Mouse (Mus musculus) adrenal gland, postnatal 4 days (tissue): Measurements from ENCODE around the gene Cd72. TPM values are rescaled to one million over a fixed set of nuclear protein-coding genes. Genes with fewer than 3 reads are reported as not detected.

Source experiments
- DNase-seq, 2 experiments: peaks; one replicate each; pipeline ENCODE4 v3.0.0; 2021 to 2022; ENCODE audit warnings: low spot score in 2 of 2, mixed read lengths in 2 of 2
- total RNA-seq, 2 experiments: library from RNA; stranded (reverse); gene quantifications; 2 replicates each; pipeline ENCODE4 v1.2.3; 2021

Cd72 gene
- total RNA-seq, 2 experiments from 2014 or later, result 0.95 to 2.1 TPM

GRCm38 (mm10) chr4:43478906-43479832, 24.7 kb upstream of the Cd72 start:
- peak in 1 of 2 experiments; percentile 46 for DNase-seq

- no peak for DNase-seq
Observed at GRCm38 (mm10) chr4:43478534-43478858, 24.1 kb upstream of the Cd72 start.

GRCm38 (mm10) chr4:43477857-43478533, 23.6 kb upstream of the Cd72 start:
- peak in 1 of 2 experiments; percentile 77 for DNase-seq

DNA sequence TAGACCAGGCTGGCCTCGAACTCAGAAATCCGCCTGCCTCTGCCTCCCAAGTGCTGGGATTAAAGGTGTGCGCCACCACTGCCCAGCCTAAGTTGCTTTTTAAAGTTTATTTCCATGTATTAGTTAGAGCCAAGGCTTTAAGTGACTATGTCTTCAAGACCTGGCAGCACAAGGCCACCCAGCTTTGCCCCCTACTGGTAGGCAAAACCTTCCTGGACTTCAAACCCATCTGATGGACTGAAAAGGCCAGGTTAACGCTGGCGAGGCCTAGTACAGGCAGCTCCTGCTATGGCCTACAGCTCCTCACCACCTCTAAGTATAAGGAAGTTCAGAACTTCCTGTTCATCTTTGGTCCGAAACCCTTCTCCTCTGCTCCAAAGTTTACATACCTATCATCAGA, 22.2 kb upstream of the Cd72 start:
- DNase-seq, result no peak

DNA sequence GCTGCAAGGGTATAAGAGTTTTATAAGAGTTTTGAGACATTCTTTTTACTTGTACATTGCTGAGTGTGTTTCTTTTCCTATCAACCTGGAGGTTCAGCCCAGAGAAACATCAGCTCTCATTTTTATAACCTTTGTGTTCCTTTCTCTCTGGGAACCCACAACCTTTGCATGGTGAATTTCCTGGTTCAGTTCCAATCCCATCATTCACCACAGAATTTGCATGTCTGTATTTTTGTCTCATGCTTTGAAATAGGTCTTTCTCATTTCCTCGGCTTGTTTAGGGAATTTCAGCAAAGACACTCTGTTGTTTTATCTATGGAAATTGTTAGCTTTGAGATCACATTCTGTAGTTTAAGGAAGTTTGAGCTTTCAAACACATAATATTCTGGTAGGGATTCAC, 19.2 kb upstream of the Cd72 start:
- DNase-seq, result no peak

GRCm38 (mm10) chr4:43470301-43470700, 15.9 kb upstream of the Cd72 start:
- DNase-seq, result no peak

GRCm38 (mm10) chr4:43466872-43467271, 12.4 kb upstream of the Cd72 start:
- no peak for DNase-seq

GRCm38 (mm10) chr4:43465935-43466334, 11.5 kb upstream of the Cd72 start:
- no peak for DNase-seq

DNA sequence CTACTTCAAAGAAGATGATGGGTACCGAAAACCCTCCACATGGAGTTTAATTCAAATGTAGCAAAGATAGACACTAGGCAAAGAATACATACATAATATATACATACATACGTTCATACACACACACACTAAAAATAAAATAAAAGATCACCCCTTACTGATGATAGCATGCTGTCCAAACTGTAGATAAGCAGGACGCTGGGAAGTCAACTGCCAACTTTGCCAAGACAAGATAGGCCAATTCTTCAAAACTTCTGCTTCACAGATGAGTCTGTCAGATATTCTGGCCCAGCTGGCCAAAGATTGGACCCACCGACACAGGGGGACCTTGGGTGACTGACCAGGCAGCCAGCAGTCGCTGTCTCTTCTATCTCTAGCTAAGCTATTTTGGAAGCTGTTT, 8.7 kb upstream of the Cd72 start:
- DNase-seq, result no peak

DNA sequence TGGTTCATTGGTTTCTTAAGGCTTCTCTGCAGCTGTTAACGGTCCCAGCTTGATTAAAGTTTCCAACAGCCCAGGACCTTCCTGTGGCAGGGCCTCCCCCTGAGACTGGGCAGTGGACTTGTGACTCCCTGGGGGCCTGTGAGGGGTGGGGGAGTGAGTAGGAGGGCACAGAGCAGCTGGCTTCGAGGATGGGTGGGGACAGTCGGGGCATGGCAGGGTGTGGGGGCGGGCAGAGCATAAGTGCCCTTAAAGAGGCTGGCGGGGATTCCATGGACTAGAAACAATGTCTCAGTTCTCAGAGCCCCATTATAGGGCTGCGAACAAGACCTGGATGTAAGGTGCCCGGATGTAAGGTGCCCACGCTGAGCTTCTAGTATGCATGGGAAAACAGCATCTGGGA, 2.7 kb upstream of the Cd72 start:
- DNase-seq, result no peak

- no peak for DNase-seq
Observed at GRCm38 (mm10) chr4:43456470-43456869, 2.0 kb upstream of the Cd72 start.

- no peak for DNase-seq
Observed at GRCm38 (mm10) chr4:43453413-43453812, 1.0 kb downstream of the Cd72 start.

DNA sequence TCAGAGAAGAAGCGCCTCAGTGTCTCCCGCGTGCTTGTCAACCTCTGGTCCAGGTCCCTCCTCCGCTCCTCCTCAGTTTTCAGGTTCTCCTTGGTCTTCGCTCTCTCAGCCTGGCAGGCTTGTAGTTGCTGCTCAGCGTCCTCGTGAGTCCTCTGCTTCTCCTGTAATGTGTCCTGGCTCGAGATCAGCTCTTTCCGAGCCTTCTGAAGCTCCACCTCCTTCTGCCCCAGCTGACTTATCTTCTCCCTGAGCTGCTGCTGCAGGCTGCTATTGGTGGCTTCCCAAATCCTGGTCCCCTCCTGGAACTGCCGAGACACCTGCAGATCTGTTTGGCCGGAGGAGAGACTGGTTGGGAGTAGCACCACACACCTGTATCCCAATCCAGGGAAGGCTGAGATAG, 2.1 kb downstream of the Cd72 start:
- no peak for DNase-seq

- DNase-seq, result no peak
Observed at GRCm38 (mm10) chr4:43448554-43448953, 5.9 kb downstream of the Cd72 start.

DNA sequence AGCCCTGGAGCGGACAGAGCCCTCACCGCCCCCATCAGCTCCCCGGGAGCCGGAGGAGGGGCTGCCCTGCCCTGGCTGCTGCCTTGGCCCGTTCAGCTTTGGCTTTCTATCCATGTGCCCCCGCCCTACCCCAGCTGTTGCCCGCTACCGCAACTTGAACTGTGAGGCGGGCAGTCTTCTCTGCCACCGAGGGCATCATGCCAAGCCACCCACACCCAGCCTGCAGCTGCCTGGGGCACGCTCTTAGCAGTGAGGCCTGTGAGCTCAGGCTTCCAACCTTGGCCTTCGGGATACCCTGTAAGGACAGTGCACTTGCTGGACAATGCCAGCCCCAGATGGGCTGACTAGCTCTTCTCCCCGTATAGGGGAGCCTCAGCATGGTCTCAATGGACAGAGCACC, 7.2 kb downstream of the Cd72 start:
- no peak for DNase-seq

DNA sequence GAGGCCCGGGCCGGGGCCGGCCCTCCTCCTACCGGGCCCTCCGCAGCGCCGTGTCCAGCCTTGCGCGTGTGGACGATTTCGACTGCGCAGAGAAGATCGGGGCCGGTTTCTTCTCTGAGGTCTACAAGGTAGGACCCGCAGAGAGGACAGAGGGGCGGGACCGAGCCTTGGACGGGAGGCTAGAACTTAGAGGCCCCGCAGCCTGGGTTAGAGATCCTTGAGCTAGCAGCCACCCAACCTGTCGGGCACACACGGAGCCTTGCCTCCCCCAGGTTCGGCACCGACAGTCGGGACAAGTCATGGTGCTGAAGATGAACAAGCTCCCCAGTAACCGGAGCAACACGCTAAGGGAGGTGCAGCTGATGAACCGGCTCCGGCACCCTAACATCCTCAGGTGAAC, 10.9 kb downstream of the Cd72 start:
- no peak for DNase-seq

DNA sequence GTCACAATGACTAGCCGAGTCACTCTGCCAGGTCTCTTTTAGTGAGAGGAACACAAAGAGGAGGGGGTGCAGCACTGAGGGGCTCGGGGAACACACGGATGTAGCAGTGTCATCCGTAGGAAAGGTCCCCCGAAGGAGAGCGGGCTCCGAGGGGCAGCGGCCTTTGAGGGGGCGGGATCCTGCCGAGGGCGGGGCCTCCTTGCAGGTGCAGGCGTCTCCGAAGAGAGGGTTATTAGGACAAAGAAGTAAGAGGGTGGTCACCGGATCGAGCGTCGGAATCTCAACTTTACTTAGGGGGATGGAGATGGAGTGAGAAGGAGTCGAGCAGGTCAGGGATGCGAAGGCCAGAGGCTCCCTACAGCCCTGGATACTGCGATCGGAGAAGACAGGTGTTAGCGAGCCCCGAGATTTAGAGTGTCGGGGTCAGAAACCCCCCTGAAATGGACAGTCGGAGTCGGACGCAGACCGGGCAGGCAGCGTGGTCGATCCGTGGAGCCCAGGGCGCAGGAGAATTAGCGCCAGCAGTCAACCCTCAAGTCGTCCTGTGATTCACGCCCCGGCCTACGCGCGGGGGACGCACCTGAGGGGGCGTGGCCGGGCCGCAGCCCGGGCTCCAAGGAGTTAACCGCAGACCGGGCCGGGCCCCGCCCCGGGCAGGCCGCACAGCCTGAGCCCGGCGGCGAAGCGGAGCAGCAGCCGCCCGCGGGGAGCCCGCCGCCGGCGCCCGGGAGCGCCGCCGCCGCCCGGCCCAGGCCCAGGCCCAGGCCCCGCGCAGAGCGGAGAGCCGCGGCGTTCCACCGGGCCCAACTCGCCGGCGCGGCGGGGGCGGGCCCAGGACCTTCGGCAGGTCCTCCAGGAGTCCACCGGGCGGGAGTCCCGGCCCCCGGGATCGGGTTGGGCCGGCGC, 11.7 kb downstream of the Cd72 start:
- DNase-seq, result no peak

DNA sequence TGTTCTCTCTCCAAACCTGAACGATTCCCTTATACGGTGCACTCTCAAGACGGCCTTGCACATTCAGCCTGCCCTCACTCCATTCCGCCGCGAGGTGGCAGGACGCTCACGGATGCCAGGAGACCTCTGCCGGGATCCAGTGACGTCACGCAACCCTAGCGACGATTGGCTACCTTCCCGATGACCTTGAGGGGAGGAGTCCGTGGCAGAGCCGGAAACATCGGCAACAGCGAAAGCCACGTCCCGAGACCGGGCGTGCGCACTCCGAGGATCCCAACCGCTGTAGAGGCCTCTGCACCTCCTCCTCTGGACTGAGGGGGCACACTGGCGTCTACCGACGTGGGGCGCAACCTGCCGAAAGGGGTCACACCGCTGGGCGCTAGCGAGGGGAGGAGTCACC, 12.4 kb downstream of the Cd72 start:
- peak; percentile 97 to 99 for DNase-seq

GRCm38 (mm10) chr4:43441639-43442038, 12.8 kb downstream of the Cd72 start, which contains the start of gene Tesk1:
Gene Tesk1 (plus strand): TSS chr4:43441939.
- DNase-seq, result no peak

GRCm38 (mm10) chr4:43432832-43433231, 21.6 kb downstream of the Cd72 start:
- DNase-seq, result no peak

GRCm38 (mm10) chr4:43431690-43432089, 22.7 kb downstream of the Cd72 start:
- peak; percentile 60 to 69 for DNase-seq

DNA sequence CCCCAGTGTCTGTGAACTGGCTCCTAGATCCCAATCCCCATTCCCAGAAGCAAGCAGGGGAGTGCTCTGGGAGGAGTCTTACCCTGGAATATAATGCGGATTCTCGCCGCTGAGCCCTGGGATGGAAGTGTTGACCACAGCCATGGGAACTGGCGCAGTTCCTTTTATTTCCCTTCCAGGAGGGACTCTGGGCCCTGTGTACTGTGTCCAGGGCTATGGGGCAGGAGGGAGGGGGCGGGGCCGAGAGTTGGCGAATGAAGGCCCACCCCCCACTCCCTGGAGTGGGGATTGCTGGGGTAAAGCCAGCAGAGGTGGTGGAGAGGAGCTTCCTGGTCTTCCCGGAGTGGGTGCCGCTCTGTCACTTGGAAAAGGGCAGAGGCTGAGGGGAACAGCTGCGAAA, 25.5 kb downstream of the Cd72 start, which contains the start of gene Fam166b:
TSS of gene Fam166b (minus strand) at position 189 of the 400 bp plus-strand sequence.
- DNase-seq, result no peak
